Mouse (Mus musculus): Measurements from ENCODE around the gene Glycam1. TPM values are rescaled to one million over a fixed set of nuclear protein-coding genes. Genes with fewer than 3 reads are reported as not detected.

Glycam1 gene
- total RNA-seq, 2 experiments from 2014 or later = not detected

DNA sequence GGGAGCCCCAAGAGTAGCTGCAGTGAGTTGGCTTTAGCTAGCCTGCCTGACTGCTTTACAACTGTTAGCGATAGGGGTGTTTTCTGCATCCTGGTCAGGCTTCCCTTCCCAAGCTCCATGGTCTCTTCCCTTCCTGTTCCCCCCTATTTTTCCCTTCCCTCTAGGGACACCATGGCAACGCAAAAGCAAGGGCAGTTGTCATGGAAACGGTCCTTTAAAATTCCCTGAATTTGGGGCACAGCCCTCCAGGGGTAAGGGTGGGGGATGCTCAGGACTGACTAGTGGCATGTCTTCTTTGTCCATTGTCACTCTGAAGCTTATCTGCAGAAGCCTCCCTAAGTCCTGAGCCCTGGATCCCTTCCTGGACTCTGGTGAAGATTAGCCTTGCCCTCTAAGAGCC, 41.7 kb downstream of the Glycam1 start:
- peak in 1 of 2 experiments; percentile 28 for DNase-seq (ENCODE audit: extremely low spot score in 1 of 2, low spot score in 2 of 2)
- intact Hi-C loops (cut with DNase I) = no loop called here

- peak; percentile 49 to 53 for DNase-seq (ENCODE audit: extremely low spot score in 1 of 2, low spot score in 2 of 2)
- intact Hi-C loops (cut with DNase I) = no loop called here
Measured at GRCm38 (mm10) chr15:103522458-103523099, 42.3 kb downstream of the Glycam1 start.

DNA sequence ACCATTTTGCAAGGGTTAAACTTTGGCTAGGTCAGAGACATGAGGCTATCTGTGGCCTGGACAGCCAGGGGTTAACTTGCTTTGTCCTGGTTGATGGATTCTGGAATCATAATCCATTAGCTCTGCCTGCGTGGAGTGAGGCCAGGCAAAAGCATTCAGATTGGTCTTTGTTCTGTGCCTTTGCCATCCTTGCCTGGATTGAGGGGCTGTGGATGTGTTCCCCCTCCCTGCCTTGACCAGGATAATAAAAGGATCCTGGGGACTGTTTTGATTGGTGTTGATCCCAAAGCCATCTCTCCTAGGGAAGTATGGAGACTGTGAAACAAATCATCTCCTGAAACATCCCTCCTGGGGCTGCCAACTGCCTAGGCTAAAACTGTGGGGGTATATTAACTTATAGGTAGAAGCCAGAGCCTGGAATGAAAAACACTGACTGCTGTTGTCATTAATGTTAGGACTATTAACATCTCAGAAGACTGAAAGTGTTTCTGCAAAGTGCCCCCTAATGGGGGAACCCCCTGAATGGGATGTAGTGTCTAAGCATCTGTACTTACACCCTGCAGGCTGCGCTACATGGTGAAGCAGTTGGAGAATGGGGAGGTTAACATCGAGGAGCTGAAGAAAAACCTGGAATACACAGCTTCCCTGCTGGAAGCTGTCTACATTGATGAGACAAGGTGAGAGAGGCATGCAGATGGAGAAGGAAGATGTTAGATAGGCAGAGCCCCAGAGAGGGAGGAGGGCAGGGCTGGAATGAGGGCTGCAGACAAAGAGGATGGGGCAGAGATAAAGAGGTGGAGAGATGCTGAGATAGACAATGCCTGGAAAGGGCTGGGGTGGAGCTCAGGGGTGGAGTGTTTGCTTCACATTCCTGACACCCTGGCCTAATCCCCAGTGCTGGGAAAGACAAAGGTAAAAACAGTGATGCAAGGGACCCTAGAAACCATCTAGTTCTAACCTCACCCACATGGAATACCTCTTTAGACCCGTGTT, 45.2 kb downstream of the Glycam1 start:
- DNase-seq (ENCODE audit: extremely low spot score in 1 of 2, low spot score in 2 of 2) = no peak
- intact Hi-C loops (cut with DNase I) = no loop called here

GRCm38 (mm10) chr15:103518600-103519385, 46.1 kb downstream of the Glycam1 start:
- DNase-seq (ENCODE audit: extremely low spot score in 1 of 2, low spot score in 2 of 2) = no peak
- intact Hi-C loops (cut with DNase I) = no loop called here

DNA sequence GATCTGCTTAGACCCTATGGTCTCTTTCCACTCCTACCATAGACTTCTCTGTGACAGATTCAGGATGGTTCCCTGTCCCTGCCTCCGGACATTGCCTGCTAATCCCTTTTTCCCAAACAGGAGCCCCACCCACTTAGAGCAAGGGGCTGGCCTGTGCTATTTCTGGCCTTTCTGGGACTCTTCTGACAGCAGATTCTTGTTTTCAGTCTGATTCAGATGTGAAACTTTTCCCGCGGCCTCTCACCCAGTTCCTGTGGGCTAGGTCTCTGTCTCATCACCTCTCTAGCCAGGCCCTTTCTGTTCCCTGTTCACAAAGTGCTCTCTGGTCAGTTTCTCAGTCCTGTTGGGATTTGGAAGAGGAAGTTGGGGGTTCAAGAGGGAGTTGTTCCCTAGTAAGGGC, 50.0 kb downstream of the Glycam1 start:
- intact Hi-C loops (cut with DNase I) = no loop called here
- DNase-seq (ENCODE audit: extremely low spot score in 1 of 2, low spot score in 2 of 2) = no peak

DNA sequence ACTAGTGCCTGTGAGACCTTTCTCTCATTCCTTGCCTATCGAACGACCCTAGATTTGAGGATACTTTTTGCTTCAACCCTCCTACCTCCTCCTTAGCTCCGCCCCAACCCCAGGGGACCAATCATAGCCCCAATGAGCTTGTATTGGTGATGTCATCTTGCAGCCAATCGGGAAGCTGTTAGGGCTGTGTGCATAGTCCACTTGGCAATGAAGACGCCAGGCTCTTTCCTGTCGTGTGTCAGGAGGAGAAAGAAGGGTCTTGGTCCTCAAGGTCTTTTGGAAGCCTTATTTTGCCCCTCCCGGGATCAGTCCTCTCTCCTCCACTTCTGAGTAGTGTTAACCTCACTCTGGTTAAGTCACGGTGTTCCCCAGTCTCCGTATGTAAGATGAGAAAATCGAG, 50.8 kb downstream of the Glycam1 start:
- DNase-seq (ENCODE audit: extremely low spot score in 1 of 2, low spot score in 2 of 2) = peak; percentile 84 to 88
- intact Hi-C loops (cut with DNase I) = no loop called here

DNA sequence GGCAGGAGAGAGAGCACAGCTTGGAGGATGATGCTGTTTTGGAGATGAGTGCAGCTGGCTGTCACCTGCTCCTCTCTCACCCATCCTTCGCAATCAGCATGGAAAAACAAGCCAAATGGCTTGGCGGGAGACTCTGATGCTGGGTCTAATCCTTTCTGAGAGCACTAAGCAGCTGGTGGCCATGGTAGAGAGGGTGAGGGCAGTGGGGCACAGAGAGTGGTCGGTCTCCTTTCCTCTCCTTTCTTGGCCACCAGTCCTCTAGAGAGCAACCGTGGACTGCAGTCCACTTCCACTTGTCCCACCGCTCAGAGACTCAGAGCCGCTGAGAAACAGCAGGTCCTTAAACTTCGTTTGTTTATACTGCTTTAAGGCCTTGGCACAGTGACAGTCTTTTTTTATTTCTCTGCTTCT, 51.3 kb downstream of the Glycam1 start:
- DNase-seq (ENCODE audit: extremely low spot score in 1 of 2, low spot score in 2 of 2) = no peak
- intact Hi-C loops (cut with DNase I) = no loop called here

Other genes starting within 250 kb of the Glycam1 start
- gene Zfp385a, start 225.0 kb downstream of the Glycam1 start, total RNA-seq (2021) = 10 to 100 TPM; 47.5 to 51.2 TPM
- 1 to 10 TPM; 6.0 to 6.6 TPM for gene Itga5, start 198.3 kb downstream of the Glycam1 start, total RNA-seq (2021)
- not detected for gene Gtsf1, start 134.6 kb downstream of the Glycam1 start, total RNA-seq (2021)
- gene Gtsf2, start 116.6 kb downstream of the Glycam1 start, total RNA-seq (2021) = not detected
- gene Nckap1l, start 111.3 kb downstream of the Glycam1 start, total RNA-seq (2021) = 10 to 100 TPM in 1 of 2 experiments, 1 to 10 TPM in 1; 9.9 to 10.1 TPM
- gene Pde1b, start 62.0 kb downstream of the Glycam1 start, total RNA-seq (2021) = 10 to 100 TPM; 72.2 to 96.7 TPM
- 100 to 1,000 TPM; 164 to 182 TPM for gene Ppp1r1a, start 27.1 kb downstream of the Glycam1 start, total RNA-seq (2021)
- gene Mucl1, start 190.4 kb upstream of the Glycam1 start, total RNA-seq (2021) = not detected

Measured in left cerebral cortex, postnatal 10 days (tissue).